Mouse (Mus musculus) kidney, embryonic 15.5 days (tissue): ENCODE data around the gene Tbx4. TPM values are rescaled to one million over a fixed set of nuclear protein-coding genes. Genes with fewer than 3 reads are reported as not detected.

Experiments used
- ATAC-seq: fragments of 200-750 bp; cut with Nextera tagmentation; replicated peaks from 2 replicates; pipeline ENCODE4 v1.8.0; 2017; ENCODE audit warnings: moderate TSS enrichment; ENCODE audit not compliant: low FRiP score
- H3K27ac ChIP-seq: fragments of 300-500 bp; sonication (generic); 2 replicates; pipeline ENCODE4 v1.5.1; 2015; ENCODE audit warnings: mild to moderate bottlenecking, inconsistent platforms
- H3K27me3 ChIP-seq: fragments of 300-500 bp; sonication (generic); 2 replicates; pipeline ENCODE4 v1.6.1; 2015; ENCODE audit warnings: inconsistent platforms
- H3K36me3 ChIP-seq: fragments of 300-500 bp; sonication (generic); 2 replicates; pipeline ENCODE4 v1.6.1; 2015; ENCODE audit warnings: inconsistent platforms
- H3K4me1 ChIP-seq: fragments of 300-500 bp; sonication (generic); 2 replicates; pipeline ENCODE4 v1.6.1; 2015; ENCODE audit warnings: inconsistent platforms
- H3K4me2 ChIP-seq: fragments of 300-500 bp; sonication (generic); 2 replicates; pipeline ENCODE4 v1.6.1; 2015; ENCODE audit warnings: moderate library complexity, mild to moderate bottlenecking, inconsistent platforms
- H3K4me3 ChIP-seq: fragments of 300-500 bp; sonication (generic); replicated peaks from 2 replicates; pipeline ENCODE4 v1.5.1; 2015; ENCODE audit warnings: mild to moderate bottlenecking, inconsistent platforms
- H3K9ac ChIP-seq: fragments of 300-500 bp; sonication (generic); 2 replicates; pipeline ENCODE4 v1.6.1; 2015; ENCODE audit warnings: mild to moderate bottlenecking, inconsistent platforms
- H3K9me3 ChIP-seq: fragments of 300-500 bp; sonication (generic); replicated peaks from 2 replicates; pipeline ENCODE4 v1.6.1; 2016; ENCODE audit warnings: inconsistent platforms
- WGBS: fragments of 180-500 bp; shearing (Covaris S2); methylation state at CpG from one replicate; pipeline ENCODE4 v1.1.7; 2015; ENCODE audit warnings: mixed read lengths; 5-methylcytosine and 5-hydroxymethylcytosine counted together
- polyA plus RNA-seq: library from polyadenylated mRNA; unstranded; fragments of >200 nt; fragmentation: Nextera tagmentation; extraction: Ambion mirVana; gene quantifications from 2 replicates; pipeline ENCODE4 v1.2.1, GENCODE M21; 2015

The Tbx4 gene
- polyA plus RNA-seq, 1 experiment from 2014 or later, result 0.56 TPM

DNA sequence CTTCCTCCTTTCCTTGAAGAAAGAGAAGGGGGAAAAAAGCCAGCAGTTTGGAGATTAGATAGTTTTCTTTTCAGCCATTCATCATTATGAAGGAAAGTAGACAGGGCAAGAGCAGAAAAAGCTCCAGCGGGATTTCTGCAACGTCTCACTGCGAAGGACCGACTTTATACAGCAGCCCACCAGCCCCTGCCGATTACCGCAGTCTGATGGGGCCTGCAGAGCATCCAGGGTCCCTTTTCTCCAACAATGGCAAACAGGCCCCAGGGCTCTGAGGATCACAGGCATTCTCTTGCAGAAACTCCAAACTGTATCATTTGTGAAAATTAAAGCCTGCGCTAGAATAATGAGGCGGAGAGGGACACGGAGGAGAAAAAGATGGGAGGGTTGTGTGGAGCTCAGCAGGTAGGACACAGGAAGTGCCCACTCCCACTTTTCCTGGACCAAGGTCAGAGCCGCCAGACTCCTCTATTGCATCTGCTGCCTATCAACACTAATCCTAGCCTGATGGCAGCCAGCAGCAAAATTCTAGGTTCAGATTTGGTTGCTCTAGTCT lies 32.2 kb downstream of the Tbx4 start:
- 46% methylated on average over 10 of the region's 10 CpGs for WGBS
- Histone ChIP-seq H3K36me3 (no peaks in the 10 kb centered on the region), H3K9ac (no peak overlapping the region), H3K9me3 (no peaks in the 10 kb centered on the region), H3K4me2 (no peak overlapping the region), H3K27me3 (peaks cover 93% of the 10 kb centered on the region), H3K4me1 (peaks cover 6% of the 10 kb centered on the region; the same call in 1 of the 2 replicates), H3K27ac (no peak overlapping the region), H3K4me3 (no peak overlapping the region)
- ATAC-seq, result no peak

DNA sequence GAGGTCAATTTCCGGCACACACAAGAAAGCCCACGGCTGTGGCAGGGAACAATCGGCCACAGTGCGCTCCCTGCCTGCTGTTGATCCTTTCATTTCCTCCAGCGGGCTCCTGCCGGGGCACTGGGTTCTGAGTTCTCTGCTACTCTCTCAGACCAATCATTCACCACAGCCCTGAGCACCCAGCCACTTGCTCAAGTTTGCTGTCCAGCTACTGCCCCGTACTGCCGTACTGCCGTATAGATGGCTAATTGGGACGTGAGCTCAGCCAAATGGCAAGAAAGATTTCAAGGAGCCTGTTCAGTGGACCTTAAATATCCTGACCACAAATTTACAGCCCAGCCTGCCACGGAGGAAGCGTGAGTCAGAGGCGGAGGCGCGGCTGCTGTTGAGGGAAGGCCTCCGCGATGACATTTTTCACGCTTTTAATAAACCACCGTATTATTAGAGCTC lies 39.1 kb downstream of the Tbx4 start:
- Histone ChIP-seq H3K4me2 (peak overlapping the region; percentile 56), H3K36me3 (no peaks in the 10 kb centered on the region), H3K9me3 (no peaks in the 10 kb centered on the region), H3K4me3 (peak overlapping the region; percentile 33), H3K27ac (peak overlapping the region; percentile 51; the same call in 1 of the 2 replicates), H3K27me3 (peaks cover 89% of the 10 kb centered on the region), H3K9ac (no peak overlapping the region), H3K4me1 (peaks cover 18% of the 10 kb centered on the region)
- peak; percentile 58; the same call in 1 of the 2 replicates for ATAC-seq
- 3% methylated on average over 19 of the region's 19 CpGs for WGBS

DNA sequence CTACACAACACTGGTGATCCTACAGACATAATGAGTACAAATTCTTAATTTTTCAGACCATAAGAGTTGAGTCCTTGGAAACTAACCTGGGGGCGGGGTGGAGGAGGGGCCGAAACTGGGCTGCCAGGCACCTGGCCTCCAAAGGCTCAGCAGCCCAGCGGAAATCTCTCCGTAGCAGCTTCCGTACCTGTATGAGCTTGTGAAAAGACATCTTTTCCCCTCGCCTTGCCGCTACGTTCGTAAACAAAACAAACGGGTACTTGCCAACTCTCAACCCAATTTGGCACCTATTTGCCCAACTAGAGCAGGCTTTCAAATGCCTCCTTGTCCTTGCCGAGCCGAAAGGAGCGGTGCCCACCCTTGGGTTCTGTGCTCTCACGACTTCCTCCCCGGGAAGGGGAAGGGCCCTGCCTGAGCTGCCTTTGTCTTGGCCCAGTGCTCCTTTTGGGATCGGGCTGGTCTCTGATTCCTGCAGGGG lies 40.1 kb downstream of the Tbx4 start:
- H3K27ac ChIP-seq, result 0 out of 2 replicates have a peak overlapping the region, but pooled peaks have one; percentile 28
- H3K36me3 ChIP-seq, result no peaks in the 10 kb centered on the region
- peaks cover 18% of the 10 kb centered on the region for H3K4me1 ChIP-seq
- WGBS, result 8% methylated on average over 16 of the region's 16 CpGs
- H3K27me3 ChIP-seq, result peaks cover 86% of the 10 kb centered on the region
- no peak overlapping the region for H3K9ac ChIP-seq
- peak overlapping the region; percentile 56 for H3K4me2 ChIP-seq
- peak overlapping the region; percentile 22 for H3K4me3 ChIP-seq
- ATAC-seq, result no peak
- H3K9me3 ChIP-seq, result no peaks in the 10 kb centered on the region

DNA sequence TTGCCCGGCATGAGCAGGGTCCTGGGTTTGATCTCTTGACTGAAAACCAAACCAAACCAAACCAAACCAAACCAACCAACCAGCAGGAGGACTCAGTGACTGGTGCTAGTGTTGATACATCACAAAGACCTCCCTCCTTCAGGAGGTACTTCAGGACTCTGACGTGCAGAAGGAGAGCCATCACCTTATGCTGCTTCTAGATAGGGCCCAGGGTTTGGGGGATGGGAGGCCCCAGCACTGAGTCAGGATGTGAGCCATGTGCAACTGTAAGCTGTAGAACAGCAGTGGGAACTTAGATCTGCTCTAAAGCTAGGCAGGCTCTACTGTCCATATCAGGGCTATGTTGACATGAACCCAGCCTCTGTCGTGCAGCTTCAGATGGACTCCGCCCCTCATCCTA lies 41.9 kb downstream of the Tbx4 start:
- Histone ChIP-seq H3K36me3 (no peaks in the 10 kb centered on the region), H3K27ac (no peak overlapping the region), H3K4me2 (no peak overlapping the region), H3K4me3 (no peak overlapping the region), H3K9ac (no peak overlapping the region), H3K9me3 (no peaks in the 10 kb centered on the region), H3K27me3 (peaks cover 81% of the 10 kb centered on the region), H3K4me1 (peaks cover 18% of the 10 kb centered on the region)
- ATAC-seq, result no peak
- WGBS, result 73% methylated on average over 4 of the region's 4 CpGs

DNA sequence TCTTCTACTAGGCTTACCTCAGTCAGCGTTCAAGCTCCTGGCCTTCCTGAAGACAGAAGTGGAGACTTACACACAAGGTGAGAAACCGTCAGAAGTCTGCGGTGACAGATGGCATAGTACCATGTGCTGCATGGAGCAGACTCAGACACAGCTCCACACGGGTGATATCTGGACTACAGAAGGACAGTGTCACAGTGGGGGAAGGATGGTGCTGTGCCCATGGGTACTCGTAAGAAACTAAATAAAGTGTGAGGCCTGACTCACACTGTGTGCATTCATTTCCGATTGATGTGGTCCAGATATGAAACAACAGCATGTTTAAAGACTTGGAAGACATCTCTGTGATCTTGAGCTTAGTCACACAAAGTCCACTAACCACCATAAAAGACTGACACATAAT lies 43.4 kb downstream of the Tbx4 start:
- Histone ChIP-seq H3K4me2 (no peak overlapping the region), H3K4me3 (no peak overlapping the region), H3K9ac (no peak overlapping the region), H3K36me3 (no peaks in the 10 kb centered on the region), H3K4me1 (peaks cover 18% of the 10 kb centered on the region), H3K27ac (no peak overlapping the region), H3K9me3 (no peaks in the 10 kb centered on the region), H3K27me3 (peaks cover 78% of the 10 kb centered on the region)
- 87% methylated on average over 6 of the region's 6 CpGs for WGBS
- ATAC-seq, result no peak

DNA sequence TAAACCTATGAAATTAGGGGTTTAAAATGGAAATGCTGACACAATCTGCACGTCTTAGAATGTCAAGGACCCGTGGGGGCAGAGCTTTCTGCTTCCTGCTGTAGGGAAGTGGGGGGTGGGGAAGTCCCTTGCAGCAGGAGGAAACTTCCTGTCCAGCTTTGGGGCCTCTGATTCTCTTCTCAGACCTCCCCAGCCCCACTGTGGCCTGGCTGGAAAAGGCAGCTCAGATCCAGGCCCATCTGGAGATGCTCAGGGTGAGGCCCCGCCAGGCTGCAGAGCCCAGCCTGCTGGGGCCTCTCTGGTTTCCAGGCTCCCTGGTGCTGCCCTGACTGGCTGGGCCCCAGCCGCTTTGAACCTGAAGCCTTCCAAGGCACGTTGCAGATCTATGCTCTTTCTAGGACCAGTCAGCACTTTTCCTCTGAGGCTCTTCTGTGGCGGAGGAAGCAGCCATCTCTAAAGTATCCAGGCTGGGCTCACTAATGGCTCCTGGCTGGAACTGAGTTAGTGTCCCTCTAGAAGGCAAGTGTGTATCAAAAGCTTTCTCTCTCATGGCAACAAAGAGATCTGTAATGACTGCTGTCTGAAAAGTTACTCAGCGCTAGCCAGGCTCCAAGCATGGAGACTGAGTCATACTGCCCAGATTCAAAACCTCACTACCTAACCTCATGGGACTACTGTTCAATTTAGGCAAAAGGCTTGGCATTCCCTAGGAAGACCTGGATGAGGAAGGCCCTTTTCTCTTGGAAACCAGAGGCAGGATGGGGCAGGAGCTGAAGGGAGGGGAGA lies 55.8 kb downstream of the Tbx4 start:
- 0 out of 2 replicates have a peak, but pooled peaks have one; percentile 33 for ATAC-seq
- H3K27ac ChIP-seq, result peak overlapping the region; percentile 65
- no peaks in the 10 kb centered on the region for H3K36me3 ChIP-seq
- H3K9ac ChIP-seq, result no peak overlapping the region
- H3K4me1 ChIP-seq, result peaks cover 5% of the 10 kb centered on the region
- no peaks in the 10 kb centered on the region for H3K9me3 ChIP-seq
- H3K4me2 ChIP-seq, result no peak overlapping the region
- peaks cover 4% of the 10 kb centered on the region for H3K27me3 ChIP-seq
- 32% methylated on average over 7 of the region's 7 CpGs for WGBS
- H3K4me3 ChIP-seq, result no peak overlapping the region

DNA sequence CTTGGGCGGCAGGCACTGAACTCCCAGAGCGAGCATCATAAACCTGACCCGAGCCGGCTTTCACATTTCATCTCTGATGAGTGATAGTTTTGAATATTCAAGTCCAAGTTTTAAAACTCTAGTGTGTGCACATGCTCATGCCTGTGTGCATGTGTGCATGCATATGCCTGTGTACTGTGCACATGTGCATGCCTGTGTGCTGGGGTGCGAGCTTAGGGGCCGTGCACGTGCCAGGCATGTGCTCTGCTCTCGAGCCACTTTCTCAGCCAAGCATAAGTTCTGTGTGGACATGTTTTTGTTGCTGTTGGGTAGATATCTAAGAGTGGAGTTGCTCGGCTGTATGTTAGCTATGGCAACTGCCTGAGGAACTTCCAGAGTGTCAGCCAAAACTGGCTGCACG lies 62.5 kb downstream of the Tbx4 start:
- no peaks in the 10 kb centered on the region for H3K9me3 ChIP-seq
- no peak overlapping the region for H3K27ac ChIP-seq
- no peaks in the 10 kb centered on the region for H3K36me3 ChIP-seq
- no peaks in the 10 kb centered on the region for H3K4me1 ChIP-seq
- no peak overlapping the region for H3K4me2 ChIP-seq
- 79% methylated on average over 10 of the region's 10 CpGs for WGBS
- ATAC-seq, result no peak
- no peak overlapping the region for H3K9ac ChIP-seq
- no peak overlapping the region for H3K4me3 ChIP-seq
- no peaks in the 10 kb centered on the region for H3K27me3 ChIP-seq

DNA sequence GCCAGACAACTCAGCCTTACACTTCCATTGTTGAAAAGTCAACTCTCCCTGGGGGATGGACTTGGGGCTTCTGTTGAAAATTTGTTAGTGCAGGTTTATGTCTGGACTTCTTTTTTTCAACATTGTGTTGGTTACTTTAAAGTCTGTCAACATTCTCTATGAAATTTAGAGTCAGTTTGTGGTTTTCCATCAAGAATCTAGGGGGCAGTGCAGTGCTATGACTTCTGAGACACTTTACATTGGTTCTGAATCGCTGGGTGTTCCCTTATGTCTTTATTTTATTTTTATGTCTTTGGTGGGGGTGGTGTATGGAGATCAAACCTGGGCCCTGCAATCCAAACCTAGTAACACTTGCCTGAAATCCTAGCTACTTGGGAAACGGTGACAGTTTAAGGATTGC lies 63.5 kb downstream of the Tbx4 start:
- H3K9me3 ChIP-seq, result no peaks in the 10 kb centered on the region
- no peaks in the 10 kb centered on the region for H3K27me3 ChIP-seq
- WGBS, result 73% methylated on average over 2 of the region's 2 CpGs
- no peak overlapping the region for H3K4me3 ChIP-seq
- ATAC-seq, result no peak
- H3K4me2 ChIP-seq, result no peak overlapping the region
- no peak overlapping the region for H3K9ac ChIP-seq
- H3K27ac ChIP-seq, result no peak overlapping the region
- H3K4me1 ChIP-seq, result no peaks in the 10 kb centered on the region
- no peaks in the 10 kb centered on the region for H3K36me3 ChIP-seq

DNA sequence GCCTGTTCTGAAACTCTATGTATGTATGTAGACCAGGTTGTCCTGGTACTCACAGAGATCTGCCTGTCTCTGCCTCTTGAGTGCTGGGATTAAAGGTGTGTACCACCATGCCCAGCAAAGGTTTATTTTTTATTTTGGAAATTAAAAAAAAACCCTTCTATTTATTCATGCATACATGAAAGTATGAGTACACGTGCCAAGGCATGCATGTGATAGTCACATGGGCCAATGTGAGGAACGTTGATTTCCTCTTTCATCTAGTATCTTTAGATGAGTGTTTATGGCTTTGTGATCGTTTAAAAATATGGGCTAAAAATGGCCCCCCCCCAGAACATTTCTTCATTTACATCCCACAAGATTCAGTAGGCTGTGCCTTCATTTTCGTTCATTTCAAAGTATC lies 66.3 kb downstream of the Tbx4 start:
- H3K9me3 ChIP-seq, result no peaks in the 10 kb centered on the region
- H3K4me1 ChIP-seq, result no peaks in the 10 kb centered on the region
- WGBS, result 87% methylated on average over 4 of the region's 4 CpGs
- H3K27ac ChIP-seq, result no peak overlapping the region
- H3K4me2 ChIP-seq, result no peak overlapping the region
- H3K9ac ChIP-seq, result no peak overlapping the region
- ATAC-seq, result no peak
- no peak overlapping the region for H3K4me3 ChIP-seq
- peaks cover 2% of the 10 kb centered on the region; the same call in 1 of the 2 replicates for H3K27me3 ChIP-seq
- no peaks in the 10 kb centered on the region for H3K36me3 ChIP-seq

DNA sequence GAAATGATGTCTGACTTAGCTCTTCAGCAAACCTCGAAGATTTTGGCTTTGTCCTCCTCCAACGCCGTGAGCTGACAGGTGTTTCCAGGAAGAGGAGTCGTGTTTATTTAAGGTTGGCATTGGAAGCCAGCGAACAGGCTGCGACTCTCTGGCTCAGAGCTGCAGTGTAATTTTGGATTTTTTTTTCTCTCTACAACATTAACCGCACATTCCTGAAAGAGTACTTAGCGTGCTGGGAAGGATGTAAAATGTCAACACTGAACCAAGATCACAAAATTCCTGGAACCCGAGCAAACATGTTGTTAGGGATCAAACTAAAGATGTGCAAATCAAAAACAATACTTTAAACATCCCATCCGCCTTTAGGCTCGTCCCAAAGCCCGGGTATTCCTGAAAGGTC lies 69.4 kb downstream of the Tbx4 start:
- Histone ChIP-seq H3K4me2 (no peak overlapping the region), H3K9ac (no peak overlapping the region), H3K27me3 (peaks cover 2% of the 10 kb centered on the region; the same call in 1 of the 2 replicates), H3K4me3 (no peak overlapping the region), H3K9me3 (no peaks in the 10 kb centered on the region), H3K27ac (no peak overlapping the region), H3K36me3 (no peaks in the 10 kb centered on the region), H3K4me1 (no peaks in the 10 kb centered on the region)
- 63% methylated on average over 12 of the region's 12 CpGs for WGBS
- ATAC-seq, result no peak

DNA sequence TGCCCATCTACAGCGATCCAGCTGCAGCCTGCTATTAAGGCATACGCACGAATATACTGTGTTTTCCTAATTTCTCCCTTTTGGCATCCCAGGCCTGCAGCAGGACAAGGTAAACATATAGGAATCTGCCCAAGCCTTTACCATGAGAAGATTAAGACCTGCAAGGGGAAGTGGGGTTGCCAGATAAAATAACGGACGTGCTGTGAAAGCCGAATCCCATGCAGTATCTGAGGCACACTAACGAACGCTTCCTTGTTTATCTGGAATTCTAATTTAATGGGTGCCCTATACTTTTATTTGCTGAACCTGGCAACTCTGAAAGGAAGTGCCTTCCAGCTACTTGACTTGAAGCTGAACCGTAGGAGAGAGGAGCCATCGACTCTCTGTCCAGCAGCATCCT lies 70.2 kb downstream of the Tbx4 start:
- H3K27ac ChIP-seq, result no peak overlapping the region
- WGBS, result 60% methylated on average over 10 of the region's 10 CpGs
- ATAC-seq, result no peak

DNA sequence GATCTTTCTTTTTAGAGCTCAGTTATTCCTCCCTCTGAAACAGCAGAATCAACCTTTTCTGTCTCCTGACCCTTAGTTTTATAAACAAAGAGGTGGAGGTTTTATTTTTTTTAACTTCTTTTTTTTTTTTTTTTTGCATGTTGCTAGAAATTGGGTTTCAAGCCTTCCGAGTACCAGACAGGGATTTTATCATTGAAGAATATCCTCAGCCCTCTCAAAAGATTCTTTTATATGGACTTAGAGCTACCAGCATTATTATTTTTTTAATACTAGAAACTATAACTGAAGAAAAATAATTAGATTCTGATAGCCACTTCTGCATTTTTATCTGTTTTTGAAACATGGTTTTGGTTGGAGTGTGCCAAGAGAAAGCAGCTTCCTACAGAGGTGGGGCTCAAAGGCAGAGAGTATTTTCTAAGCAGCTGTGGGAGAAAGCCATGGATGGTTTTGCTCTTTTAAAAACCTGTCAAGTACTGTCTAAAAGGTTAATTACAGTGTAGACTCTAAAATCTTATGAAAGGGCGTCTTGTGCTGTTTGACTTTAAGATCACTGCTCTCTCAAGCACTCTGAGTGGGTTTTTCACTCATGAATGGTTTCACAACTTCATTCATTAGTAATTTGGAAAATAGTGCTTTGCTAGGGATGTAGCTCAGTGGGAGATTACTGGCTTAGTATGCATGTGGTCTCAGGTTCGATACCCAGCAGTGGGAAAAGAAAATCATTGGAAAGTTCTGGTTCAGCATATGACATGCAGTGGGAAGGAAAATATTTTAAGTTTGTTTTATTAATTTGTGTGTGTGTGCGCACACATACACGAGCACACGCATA lies 70.9 kb downstream of the Tbx4 start:
- 76% methylated on average over 6 of the region's 6 CpGs for WGBS
- Histone ChIP-seq H3K27me3 (peaks cover 10% of the 10 kb centered on the region), H3K36me3 (no peaks in the 10 kb centered on the region), H3K4me2 (no peak overlapping the region), H3K27ac (no peak overlapping the region), H3K4me1 (peaks cover 14% of the 10 kb centered on the region), H3K9ac (no peak overlapping the region), H3K9me3 (no peaks in the 10 kb centered on the region), H3K4me3 (no peak overlapping the region)
- no peak for ATAC-seq

More for the DNA sequence above, 70.2 kb downstream of the Tbx4 start:
- H3K4me3 ChIP-seq, result no peak overlapping the region
- H3K36me3 ChIP-seq, result no peaks in the 10 kb centered on the region
- no peak overlapping the region for H3K9ac ChIP-seq
- H3K4me1 ChIP-seq, result peaks cover 7% of the 10 kb centered on the region
- peaks cover 3% of the 10 kb centered on the region for H3K27me3 ChIP-seq
- no peak overlapping the region for H3K4me2 ChIP-seq
- no peaks in the 10 kb centered on the region for H3K9me3 ChIP-seq
